Comparison of ENCODE assay signal across 16 mouse cellular contexts in genomic region chr13:55575932-55576331, GRCm38 (mm10). TPM values are rescaled to one million over a fixed set of nuclear protein-coding genes. Genes with fewer than 3 reads are reported as not detected.
A peak's percentile ranks its signal among the peaks of the same experiment; 100 is the strongest.
DNase-seq lines count a peak whose midpoint lies in the region.
"Had no signal": no experiment of that assay in that cellular context is flagged by ENCODE, and none has a peak within 500 bp of the region (broad histone marks: within the 10 kb centered on the region; RNA-seq: fewer than 3 reads in every experiment).

No protein-coding gene starts in this region.

- DNase-seq in heart, adult 11 months, result peak; percentile 81
- DNase-seq in heart, adult 18-20 months, result no peak
- peak; percentile 32 for DNase-seq in thymus, postnatal 14 days
- no peak for DNase-seq in thymus, postnatal 36 days
- peak; percentile 84 for DNase-seq in R1 (ENCODE audit: low read depth, low spot score)
- DNase-seq in kidney, postnatal 14 days, result no peak
- no peak for DNase-seq in retina, embryonic 14.5 days (ENCODE audit: low spot score)
- no peak for DNase-seq in cerebellum, adult 8-10 months
- DNase-seq: adrenal gland, adult 8-10 months; cerebellum, postnatal 14 days; heart, postnatal 14 days; kidney, adult 9 months; layer of hippocampus, adult 9-11 months; midbrain, embryonic 14.5 days; right cerebral cortex, postnatal 14 days; spleen, adult 18-20 months had no signal

RNA-seq across cellular contexts. Expression of gene Tmed9, which starts 2.4 kb away (rescaled TPM):
- total RNA-seq in heart, adult 18-20 months (2021), result 100 to 1,000 TPM in 1 of 2 experiments, 10 to 100 TPM in 1; 87.3 to 109 TPM

RNA-seq across cellular contexts. Expression of gene Fam193b, which starts 5.0 kb away (rescaled TPM):
- total RNA-seq in heart, adult 18-20 months (2021), result 10 to 100 TPM; 11.7 to 14.3 TPM

RNA-seq across cellular contexts. Expression of gene B4galt7, which starts 23.8 kb away (rescaled TPM):
- total RNA-seq in heart, adult 18-20 months (2021), result 1 to 10 TPM; 8.3 to 9.4 TPM

RNA-seq across cellular contexts. Expression of gene Ddx41, which starts 39.5 kb away (rescaled TPM):
- 10 to 100 TPM; 11.6 to 13.8 TPM for total RNA-seq in heart, adult 18-20 months (2021)

RNA-seq across cellular contexts. Expression of gene Dok3, which starts 46.8 kb away (rescaled TPM):
- total RNA-seq in heart, adult 18-20 months (2021), result 1 to 10 TPM; 1.6 to 3.3 TPM

Comparison
In these comparisons a context has a peak if more than half of its experiments do, and no peak if none do; other contexts are left out.
1. DNase-seq: peak in heart, adult 11 months (single experiment), thymus, postnatal 14 days (single experiment) and R1 (single experiment); none in heart, adult 18-20 months (0 of 2), thymus, postnatal 36 days (0 of 2), kidney, postnatal 14 days (single experiment), retina, embryonic 14.5 days (single experiment) and cerebellum, adult 8-10 months (single experiment).